Comparison of ENCODE assay signal across 23 mouse cellular contexts in genomic region chr1:69027816-69028215, GRCm38 (mm10).
"Had no signal": no experiment of that assay in that cellular context is flagged by ENCODE, and none has a peak within 500 bp of the region (broad histone marks: within the 10 kb centered on the region; RNA-seq: fewer than 3 reads in every experiment).

No protein-coding gene starts in this region.

- H3K9me3 ChIP-seq: limb, embryonic 10.5 days; limb, embryonic 13.5 days; liver, embryonic 12.5 days; liver, embryonic 15.5 days; lung, embryonic 15.5 days; megakaryocyte, embryonic 14.5 days had no signal

- H3K4me1 ChIP-seq: limb, embryonic 10.5 days; limb, embryonic 13.5 days; liver, embryonic 12.5 days; liver, embryonic 15.5 days; lung, embryonic 15.5 days; megakaryocyte, embryonic 14.5 days had no signal

- DNase-seq: kidney, adult 2 months; kidney, postnatal 25 days; layer of hippocampus, adult 9-11 months; liver; lung, adult 18-20 months; lung, postnatal 10 days; lung, postnatal 36 days; right cerebral cortex, adult 18-20 months; right cerebral cortex, postnatal 14 days; right cerebral cortex, postnatal 4 days; thymus, adult 2 months; thymus, postnatal 14 days; thymus, postnatal 4 days had no signal

- H3K9ac ChIP-seq: limb, embryonic 13.5 days; liver, embryonic 12.5 days; liver, embryonic 15.5 days; lung, embryonic 15.5 days had no signal

- H3K4me3 ChIP-seq: layer of hippocampus, adult 2 months; limb, embryonic 10.5 days; limb, embryonic 13.5 days; liver, embryonic 12.5 days; liver, embryonic 15.5 days; lung, embryonic 15.5 days; megakaryocyte, embryonic 14.5 days had no signal

- H3K27ac ChIP-seq: kidney, postnatal 0 days; layer of hippocampus, adult 2 months; limb, embryonic 10.5 days; limb, embryonic 13.5 days; liver, embryonic 12.5 days; liver, embryonic 15.5 days; lung, embryonic 15.5 days; stomach, postnatal 0 days had no signal

- ATAC-seq: intestine, postnatal 0 days; liver, embryonic 12.5 days had no signal

- H3K36me3 ChIP-seq: limb, embryonic 10.5 days; limb, embryonic 13.5 days; liver, embryonic 12.5 days; liver, embryonic 15.5 days; lung, embryonic 15.5 days had no signal

- H3K4me2 ChIP-seq: limb, embryonic 13.5 days; liver, embryonic 12.5 days; liver, embryonic 15.5 days; lung, embryonic 15.5 days had no signal

- H3K27me3 ChIP-seq: limb, embryonic 13.5 days; liver, embryonic 12.5 days; liver, embryonic 15.5 days; lung, embryonic 15.5 days; megakaryocyte, embryonic 14.5 days had no signal
